Mouse (Mus musculus) lung, embryonic 16.5 days (tissue): ENCODE data around the gene Isyna1. TPM values are rescaled to one million over a fixed set of nuclear protein-coding genes. Genes with fewer than 3 reads are reported as not detected.
A peak's percentile ranks its signal among the peaks of the same experiment; 100 is the strongest.

ENCODE experiments used
- ATAC-seq: fragments of 200-750 bp; cut with Nextera tagmentation; 2 replicates; pipeline ENCODE4 v1.8.0; 2017; ENCODE audit warnings: low read depth, mild to moderate bottlenecking, moderate library complexity
- H3K27ac ChIP-seq: fragments of 300-500 bp; sonication (generic); 2 replicates; pipeline ENCODE4 v1.5.1; 2014; ENCODE audit warnings: mild to moderate bottlenecking, control low read depth, low read length
- H3K27me3 ChIP-seq: fragments of 300-500 bp; sonication (generic); 2 replicates; pipeline ENCODE4 v1.6.1; 2014; ENCODE audit warnings: low read depth, low read length, mixed read lengths; ENCODE audit not compliant: control insufficient read depth, insufficient read depth
- H3K36me3 ChIP-seq: fragments of 300-500 bp; sonication (generic); 2 replicates; pipeline ENCODE4 v1.6.1; 2014; ENCODE audit warnings: low read length; ENCODE audit not compliant: control insufficient read depth, insufficient read depth
- H3K4me1 ChIP-seq: fragments of 300-500 bp; sonication (generic); replicated peaks from 2 replicates; pipeline ENCODE4 v1.6.1; 2014; ENCODE audit warnings: low read length, mixed read lengths; ENCODE audit not compliant: control insufficient read depth, insufficient read depth
- H3K4me2 ChIP-seq: fragments of 300-500 bp; sonication (generic); 2 replicates; pipeline ENCODE4 v1.6.1; 2014; ENCODE audit warnings: low read depth, low read length, control low read depth
- H3K4me3 ChIP-seq: fragments of 300-500 bp; sonication (generic); 2 replicates; pipeline ENCODE4 v1.5.1; 2014; ENCODE audit warnings: mild to moderate bottlenecking, low read length, control low read depth
- H3K9ac ChIP-seq: fragments of 300-500 bp; sonication (generic); 2 replicates; pipeline ENCODE4 v1.6.1; 2014; ENCODE audit warnings: low read length, control low read depth
- H3K9me3 ChIP-seq: fragments of 300-500 bp; sonication (generic); 2 replicates; pipeline ENCODE4 v1.6.1; 2016; ENCODE audit warnings: low read length; ENCODE audit not compliant: control insufficient read depth
- WGBS: fragments of 180-500 bp; shearing (Covaris S2); extraction: QIAGEN DNeasy Blood & Tissue Kit; methylation state at CpG from one replicate; pipeline ENCODE4 v1.1.7; 2014; 5-methylcytosine and 5-hydroxymethylcytosine counted together
- polyA plus RNA-seq: library from polyadenylated mRNA; unstranded; fragments of >200 nt; fragmentation: Nextera tagmentation; extraction: Ambion mirVana; gene quantifications from 2 replicates; pipeline ENCODE4 v1.2.1, GENCODE M21; 2015

Isyna1 gene
- polyA plus RNA-seq, 1 experiment from 2014 or later: 121 TPM

- Histone ChIP-seq H3K4me3 (no peak overlapping the region), H3K9ac (no peak overlapping the region), H3K9me3 (no peaks in the 10 kb centered on the region), H3K27ac (no peak overlapping the region), H3K4me2 (no peak overlapping the region), H3K36me3 (no peaks in the 10 kb centered on the region), H3K4me1 (peaks cover 7% of the 10 kb centered on the region), H3K27me3 (no peaks in the 10 kb centered on the region)
- no peak for ATAC-seq
- 59% methylated on average over 9 of the region's 9 CpGs for WGBS
These were observed 44.6 kb downstream of the Isyna1 start for GRCm38 (mm10) chr8:70638752-70639151.

DNA sequence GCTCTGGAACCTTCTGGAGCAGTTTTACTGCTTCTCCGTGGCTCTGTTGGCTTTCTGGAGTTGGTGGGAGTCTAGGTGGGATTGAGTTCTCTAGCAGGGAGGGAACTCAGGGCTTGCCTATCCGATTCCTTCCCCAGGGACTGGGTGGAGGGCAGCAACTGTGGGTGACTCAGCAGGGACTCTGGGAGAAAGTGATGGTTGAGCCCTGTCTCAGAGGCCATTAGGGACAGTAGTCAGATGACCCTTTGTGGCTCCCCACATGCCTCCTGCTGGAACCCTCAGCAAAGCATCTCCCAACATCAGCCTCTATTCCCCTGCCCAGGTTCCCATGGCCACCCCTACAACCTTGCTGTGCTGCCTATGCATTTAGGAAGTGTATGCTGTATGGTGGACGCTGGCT lies 48.8 kb downstream of the Isyna1 start:
- Histone ChIP-seq H3K9me3 (no peaks in the 10 kb centered on the region), H3K4me2 (no peak overlapping the region), H3K27me3 (no peaks in the 10 kb centered on the region), H3K4me3 (no peak overlapping the region), H3K9ac (no peak overlapping the region), H3K36me3 (no peaks in the 10 kb centered on the region), H3K27ac (no peak overlapping the region), H3K4me1 (peaks cover 24% of the 10 kb centered on the region)
- WGBS: 70% methylated on average over 3 of the region's 3 CpGs
- no peak for ATAC-seq

DNA sequence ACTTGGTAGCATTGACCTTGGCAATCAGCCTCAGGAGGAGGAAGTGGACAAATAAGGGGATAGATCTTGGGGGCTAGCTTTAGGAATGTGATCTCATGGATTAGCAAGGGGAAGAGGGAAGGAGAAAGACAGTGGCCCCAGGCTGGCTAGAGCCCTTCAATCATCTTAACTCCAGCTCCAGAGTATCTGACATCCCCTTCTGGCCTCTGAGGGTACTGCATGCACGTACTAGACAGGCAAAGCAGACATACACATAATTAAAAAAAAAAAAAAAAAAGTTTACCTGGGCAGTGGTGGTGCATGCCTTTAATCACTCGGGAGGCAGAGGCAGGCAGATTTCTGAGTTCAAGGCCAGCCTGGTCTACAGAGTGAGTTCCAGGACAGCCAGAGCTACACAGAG lies 49.9 kb downstream of the Isyna1 start:
- Histone ChIP-seq H3K27me3 (no peaks in the 10 kb centered on the region), H3K4me2 (no peak overlapping the region), H3K27ac (no peak overlapping the region), H3K9me3 (no peaks in the 10 kb centered on the region), H3K4me3 (no peak overlapping the region), H3K9ac (no peak overlapping the region), H3K4me1 (peaks cover 28% of the 10 kb centered on the region), H3K36me3 (no peaks in the 10 kb centered on the region)
- no peak for ATAC-seq
- 88% methylated on average over 2 of the region's 2 CpGs for WGBS

DNA sequence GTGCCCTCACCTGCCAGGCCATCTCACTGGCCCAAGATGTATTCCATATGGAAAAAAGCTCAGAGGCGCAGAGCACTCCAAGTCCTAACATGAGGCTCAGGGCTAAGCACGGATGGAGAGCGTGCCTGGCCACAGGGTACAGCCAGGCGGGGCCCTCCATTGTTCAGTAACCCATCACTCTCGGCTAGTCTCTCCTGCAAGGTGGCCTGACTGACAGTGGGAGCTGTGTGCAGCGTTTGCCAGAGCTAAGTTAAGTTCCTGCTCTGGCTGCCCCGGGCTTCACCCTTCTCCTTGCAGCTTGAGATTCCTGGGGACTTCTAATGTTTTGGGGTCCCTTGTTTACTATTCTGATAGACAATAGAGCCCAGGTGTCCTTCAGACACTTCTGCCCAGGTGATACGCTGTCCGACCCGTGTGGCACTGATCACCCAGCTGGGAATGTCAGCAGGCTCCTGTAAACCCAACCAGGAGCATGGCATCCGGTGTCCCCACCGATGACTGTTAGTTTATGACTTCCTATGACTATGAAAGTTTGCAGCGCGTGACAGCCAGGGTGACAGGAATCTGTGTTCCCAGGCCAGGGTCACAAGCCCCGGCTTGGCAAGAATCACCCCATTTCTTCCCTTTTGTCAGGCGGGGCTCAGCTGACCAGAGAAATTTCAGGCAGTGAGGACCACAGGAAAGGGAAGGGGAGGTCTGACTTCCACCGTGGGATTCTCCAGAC lies 51.5 kb downstream of the Isyna1 start:
- peaks cover 41% of the 10 kb centered on the region for H3K4me1 ChIP-seq
- no peaks in the 10 kb centered on the region for H3K9me3 ChIP-seq
- H3K4me3 ChIP-seq: no peak overlapping the region
- H3K36me3 ChIP-seq: peaks cover 4% of the 10 kb centered on the region; the same call in 1 of the 2 replicates
- WGBS: 41% methylated on average over 17 of the region's 17 CpGs
- H3K27ac ChIP-seq: no peak overlapping the region
- ATAC-seq: no peak
- peak overlapping the region; percentile 25; the same call in 1 of the 2 replicates for H3K9ac ChIP-seq
- H3K4me2 ChIP-seq: no peak overlapping the region
- H3K27me3 ChIP-seq: no peaks in the 10 kb centered on the region

DNA sequence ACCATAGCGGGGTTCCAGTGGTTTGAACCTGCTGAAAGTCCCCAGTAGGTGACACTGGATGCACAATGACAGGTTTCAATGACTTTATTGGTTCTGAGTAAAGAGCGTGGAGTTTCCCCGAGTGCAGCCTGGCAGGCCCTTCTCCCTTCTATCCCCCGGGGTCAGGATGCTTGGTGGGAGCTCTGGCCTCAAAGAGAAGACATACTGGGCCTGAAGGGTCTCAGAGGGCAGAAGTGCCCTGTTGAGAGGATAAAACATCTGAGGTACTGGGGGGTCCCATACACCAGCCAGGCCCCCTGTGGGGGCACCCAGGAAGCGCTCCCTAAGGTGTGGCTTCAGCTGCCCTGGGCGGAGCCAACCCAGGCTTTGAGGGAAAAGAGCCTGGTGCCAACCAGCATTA lies 52.2 kb downstream of the Isyna1 start:
- Histone ChIP-seq H3K27ac (no peak overlapping the region), H3K27me3 (no peaks in the 10 kb centered on the region), H3K4me1 (peaks cover 41% of the 10 kb centered on the region), H3K4me3 (no peak overlapping the region), H3K9ac (no peak overlapping the region), H3K9me3 (no peaks in the 10 kb centered on the region), H3K36me3 (peaks cover 7% of the 10 kb centered on the region), H3K4me2 (no peak overlapping the region)
- WGBS: 82% methylated on average over 6 of the region's 6 CpGs
- ATAC-seq: no peak

- Histone ChIP-seq H3K36me3 (peaks cover 9% of the 10 kb centered on the region), H3K9me3 (no peaks in the 10 kb centered on the region), H3K27me3 (no peaks in the 10 kb centered on the region), H3K4me3 (no peak overlapping the region), H3K4me2 (no peak overlapping the region), H3K9ac (no peak overlapping the region), H3K4me1 (peaks cover 41% of the 10 kb centered on the region), H3K27ac (no peak overlapping the region)
- ATAC-seq: no peak
These were observed 52.6 kb downstream of the Isyna1 start for GRCm38 (mm10) chr8:70646775-70647174.

Other genes with a start within 250 kb of the Isyna1 start
- 8.7 and 10.5 TPM in 2 replicates for gene Upf1, start 241.1 kb upstream of the Isyna1 start, polyA plus RNA-seq
- gene Comp, start 220.8 kb upstream of the Isyna1 start, polyA plus RNA-seq: 0.68 and 0.75 TPM in 2 replicates
- gene Crtc1, start 154.8 kb upstream of the Isyna1 start, polyA plus RNA-seq: 13.9 and 15.4 TPM in 2 replicates
- gene Klhl26, start 117.4 kb upstream of the Isyna1 start, polyA plus RNA-seq: 28.8 and 29.4 TPM in 2 replicates
- 5.6 and 7.0 TPM in 2 replicates for gene Tmem59l, start 107.0 kb upstream of the Isyna1 start, polyA plus RNA-seq
- gene Crlf1, start 101.2 kb upstream of the Isyna1 start, polyA plus RNA-seq: 166 and 169 TPM in 2 replicates
- gene Rex1bd, start 87.6 kb upstream of the Isyna1 start, polyA plus RNA-seq: 125 and 133 TPM in 2 replicates
- 917 and 987 TPM in 2 replicates for gene Uba52, start 83.6 kb upstream of the Isyna1 start, polyA plus RNA-seq
- gene Fkbp8, start 66.6 kb upstream of the Isyna1 start, polyA plus RNA-seq: 300 and 319 TPM in 2 replicates
- 54.0 and 55.3 TPM in 2 replicates for gene Kxd1, start 66.4 kb upstream of the Isyna1 start, polyA plus RNA-seq
- gene Ell, start 54.9 kb upstream of the Isyna1 start, polyA plus RNA-seq: 19.8 and 21.4 TPM in 2 replicates
- gene Ssbp4, start 14.5 kb downstream of the Isyna1 start, polyA plus RNA-seq: 106 and 108 TPM in 2 replicates
- gene Lrrc25, start 21.8 kb downstream of the Isyna1 start, polyA plus RNA-seq: 2.0 and 3.2 TPM in 2 replicates
- 0.45 and 0.60 TPM in 2 replicates for gene Gdf15, start 38.1 kb downstream of the Isyna1 start, polyA plus RNA-seq
- 43.6 and 46.7 TPM in 2 replicates for gene Pgpep1, start 66.0 kb downstream of the Isyna1 start, polyA plus RNA-seq
- gene Lsm4, start 78.9 kb downstream of the Isyna1 start, polyA plus RNA-seq: 197 and 214 TPM in 2 replicates
- 26.2 and 28.8 TPM in 2 replicates for gene Jund, start 104.6 kb downstream of the Isyna1 start, polyA plus RNA-seq
- not detected in 2 replicates for gene Iqcn, start 109.1 kb downstream of the Isyna1 start, polyA plus RNA-seq
- 0.26 TPM in 1 of 2 replicates, not detected in the other for gene Gm3336, start 124.2 kb downstream of the Isyna1 start, polyA plus RNA-seq
- gene Pde4c, start 129.3 kb downstream of the Isyna1 start, polyA plus RNA-seq: 0.10 and 0.19 TPM in 2 replicates
- 14.8 and 16.2 TPM in 2 replicates for gene Rab3a, start 160.3 kb downstream of the Isyna1 start, polyA plus RNA-seq
- gene Mpv17l2, start 166.6 kb downstream of the Isyna1 start, polyA plus RNA-seq: 37.1 and 39.2 TPM in 2 replicates
- gene Pik3r2, start 182.3 kb downstream of the Isyna1 start, polyA plus RNA-seq: 56.0 and 56.8 TPM in 2 replicates
- gene Mast3, start 210.7 kb downstream of the Isyna1 start, polyA plus RNA-seq: 13.7 and 14.3 TPM in 2 replicates
- 0.24 and 0.69 TPM in 2 replicates for gene Il12rb1, start 214.1 kb downstream of the Isyna1 start, polyA plus RNA-seq
- gene Arrdc2, start 245.3 kb downstream of the Isyna1 start, polyA plus RNA-seq: 4.5 and 5.6 TPM in 2 replicates